In genomic region chr8:61419521-61419920, GRCm38 (mm10) we compare ENCODE assay signal across 15 mouse cellular contexts.
DNase-seq lines count a peak whose midpoint lies in the region; ATAC-seq and TF ChIP-seq lines count a peak whose summit lies in the region.
"Had no signal": no experiment of that assay in that cellular context is flagged by ENCODE, and none has a peak within 500 bp of the region (broad histone marks: within the 10 kb centered on the region; RNA-seq: fewer than 3 reads in every experiment).

No protein-coding gene starts in this region.

- DNase-seq in kidney, postnatal 14 days = no peak
- peak; percentile 73 for DNase-seq in midbrain, embryonic 11.5 days (ENCODE audit: low spot score, missing footprints)
- no peak for DNase-seq in midbrain, postnatal 0 days (ENCODE audit: low spot score)
- DNase-seq in left cerebral cortex, adult 9 months (ENCODE audit: low spot score in 2 of 2) = no peak
- DNase-seq in cerebellum, adult 18-20 months = no peak
- DNase-seq: cerebellum, adult 11 months; cerebellum, adult 9-10 months; cerebellum, postnatal 25 days; gastrocnemius, adult 2 months; gastrocnemius, postnatal 25 days had no signal

- ATAC-seq in kidney, embryonic 16.5 days (ENCODE audit: low FRiP score, low TSS enrichment) = no peak
- ATAC-seq in midbrain, embryonic 11.5 days (ENCODE audit: low FRiP score) = no peak
- no peak for ATAC-seq in midbrain, postnatal 0 days (ENCODE audit: low FRiP score)
- ATAC-seq in intestine, embryonic 15.5 days = peak; percentile 63
- ATAC-seq in intestine, postnatal 0 days = peak; percentile 63; the same call in 1 of the 2 replicates

- no peak overlapping the region for H3K4me2 ChIP-seq in kidney, embryonic 16.5 days (replicated peaks; ENCODE audit: low read depth, low read length)
- H3K4me2 ChIP-seq in midbrain, embryonic 11.5 days = no peak overlapping the region
- H3K4me2 ChIP-seq in midbrain, postnatal 0 days (ENCODE audit: low read depth, low read length, poor library complexity, severe bottlenecking) = no peak overlapping the region
- H3K4me2 ChIP-seq in intestine, embryonic 15.5 days (replicated peaks) = no peak overlapping the region
- H3K4me2 ChIP-seq in intestine, postnatal 0 days (replicated peaks; ENCODE audit: low read depth) = no peak overlapping the region

- peak overlapping the region; percentile 6; the same call in 1 of the 2 replicates for H3K27ac ChIP-seq in kidney, embryonic 16.5 days (ENCODE audit: low read length)
- no peak overlapping the region for H3K27ac ChIP-seq in midbrain, embryonic 11.5 days (ENCODE audit: low read depth, low read length)
- H3K27ac ChIP-seq in midbrain, postnatal 0 days (ENCODE audit: low read depth, low read length) = no peak overlapping the region
- 0 out of 2 replicates have a peak overlapping the region, but pooled peaks have one; percentile 36 for H3K27ac ChIP-seq in intestine, embryonic 15.5 days
- no peak overlapping the region for H3K27ac ChIP-seq in intestine, postnatal 0 days (ENCODE audit: low read depth, low read length)
- H3K27ac ChIP-seq: gastrocnemius, adult 2 months had no signal

- peaks cover 6% of the 10 kb centered on the region; the same call in 1 of the 2 replicates for H3K4me1 ChIP-seq in kidney, embryonic 16.5 days (ENCODE audit: insufficient read depth, low read length)
- no peaks in the 10 kb centered on the region; the same call in 1 of the 2 replicates for H3K4me1 ChIP-seq in midbrain, embryonic 11.5 days (ENCODE audit: control insufficient read depth, insufficient read depth, low read length)
- no peaks in the 10 kb centered on the region; the same call in 1 of the 2 replicates for H3K4me1 ChIP-seq in midbrain, postnatal 0 days (ENCODE audit: insufficient read depth, low read length)
- H3K4me1 ChIP-seq in intestine, embryonic 15.5 days (replicated peaks) = no peaks in the 10 kb centered on the region
- no peaks in the 10 kb centered on the region for H3K4me1 ChIP-seq in intestine, postnatal 0 days (replicated peaks; ENCODE audit: control insufficient read depth, insufficient read depth, low read length)

- no peak for TF ChIP-seq CTCF in midbrain, postnatal 0 days (IDR thresholded peaks at IDR 0.05)
- TF ChIP-seq CTCF in intestine, postnatal 0 days (IDR thresholded peaks at IDR 0.05; ENCODE audit: low read depth) = no peak

- H3K36me3 ChIP-seq in kidney, embryonic 16.5 days (ENCODE audit: insufficient read depth, low read length) = no peaks in the 10 kb centered on the region
- H3K36me3 ChIP-seq in midbrain, embryonic 11.5 days (ENCODE audit: control insufficient read depth, insufficient read depth, low read length) = no peaks in the 10 kb centered on the region
- no peaks in the 10 kb centered on the region for H3K36me3 ChIP-seq in midbrain, postnatal 0 days (ENCODE audit: insufficient read depth, low read length)
- H3K36me3 ChIP-seq in intestine, embryonic 15.5 days = no peaks in the 10 kb centered on the region
- no peaks in the 10 kb centered on the region for H3K36me3 ChIP-seq in intestine, postnatal 0 days (ENCODE audit: control insufficient read depth, insufficient read depth)
- H3K36me3 ChIP-seq: embryonic facial prominence, embryonic 10.5 days; hindbrain, embryonic 10.5 days had no signal

- H3K9ac ChIP-seq in kidney, embryonic 16.5 days (replicated peaks; ENCODE audit: low read length) = no peak overlapping the region
- no peak overlapping the region for H3K9ac ChIP-seq in midbrain, embryonic 11.5 days (ENCODE audit: low read length)
- no peak overlapping the region for H3K9ac ChIP-seq in midbrain, postnatal 0 days (replicated peaks; ENCODE audit: low read length, poor library complexity, severe bottlenecking)
- H3K9ac ChIP-seq in intestine, embryonic 15.5 days = no peak overlapping the region
- H3K9ac ChIP-seq in intestine, postnatal 0 days (ENCODE audit: low read depth, low read length) = no peak overlapping the region

- no peaks in the 10 kb centered on the region for H3K9me3 ChIP-seq in kidney, embryonic 16.5 days (ENCODE audit: low read length)
- H3K9me3 ChIP-seq in midbrain, embryonic 11.5 days (ENCODE audit: control insufficient read depth, low read length) = no peaks in the 10 kb centered on the region
- H3K9me3 ChIP-seq in midbrain, postnatal 0 days (ENCODE audit: low read length) = no peaks in the 10 kb centered on the region
- H3K9me3 ChIP-seq in intestine, embryonic 15.5 days = no peaks in the 10 kb centered on the region
- H3K9me3 ChIP-seq in intestine, postnatal 0 days (ENCODE audit: control insufficient read depth) = no peaks in the 10 kb centered on the region

- no peak overlapping the region for H3K4me3 ChIP-seq in kidney, embryonic 16.5 days (ENCODE audit: low read length)
- no peak overlapping the region for H3K4me3 ChIP-seq in midbrain, embryonic 11.5 days (ENCODE audit: low read depth, low read length)
- no peak overlapping the region for H3K4me3 ChIP-seq in midbrain, postnatal 0 days (ENCODE audit: low read depth, low read length)
- H3K4me3 ChIP-seq in intestine, embryonic 15.5 days (replicated peaks) = no peak overlapping the region
- H3K4me3 ChIP-seq in intestine, postnatal 0 days (ENCODE audit: low read depth, low read length) = no peak overlapping the region
- H3K4me3 ChIP-seq: embryonic facial prominence, embryonic 10.5 days; gastrocnemius, adult 2 months; hindbrain, embryonic 10.5 days had no signal

- no peaks in the 10 kb centered on the region for H3K27me3 ChIP-seq in kidney, embryonic 16.5 days (ENCODE audit: insufficient read depth, low read length)
- H3K27me3 ChIP-seq in midbrain, embryonic 11.5 days (ENCODE audit: control insufficient read depth, insufficient read depth, low read length) = no peaks in the 10 kb centered on the region
- H3K27me3 ChIP-seq in midbrain, postnatal 0 days (ENCODE audit: insufficient read depth, low read length) = no peaks in the 10 kb centered on the region
- H3K27me3 ChIP-seq in intestine, embryonic 15.5 days (replicated peaks) = no peaks in the 10 kb centered on the region
- no peaks in the 10 kb centered on the region for H3K27me3 ChIP-seq in intestine, postnatal 0 days (replicated peaks; ENCODE audit: control insufficient read depth, insufficient read depth, low read length)

- WGBS in kidney, embryonic 16.5 days = 77% methylated on average over 3 of the region's 3 CpGs
- 91% methylated on average over 3 of the region's 3 CpGs for WGBS in midbrain, embryonic 11.5 days
- 87% methylated on average over 3 of the region's 3 CpGs for WGBS in midbrain, postnatal 0 days
- WGBS in intestine, embryonic 15.5 days = 77% methylated on average over 3 of the region's 3 CpGs
- WGBS in intestine, postnatal 0 days = 61% methylated on average over 3 of the region's 3 CpGs

Comparison
In these comparisons a context has a peak if more than half of its experiments do, and no peak if none do; other contexts are left out.
1. H3K27ac ChIP-seq: peak in kidney, embryonic 16.5 days (single experiment) and intestine, embryonic 15.5 days (single experiment); none in midbrain, embryonic 11.5 days (single experiment), midbrain, postnatal 0 days (single experiment) and intestine, postnatal 0 days (single experiment).
2. ATAC-seq: peak in intestine, embryonic 15.5 days (single experiment) and intestine, postnatal 0 days (single experiment); none in kidney, embryonic 16.5 days (single experiment), midbrain, embryonic 11.5 days (single experiment) and midbrain, postnatal 0 days (single experiment).